Mouse (Mus musculus) adrenal gland, postnatal 36 days (tissue): ENCODE results near the gene Lrrfip1. TPM values are rescaled to one million over a fixed set of nuclear protein-coding genes. Genes with fewer than 3 reads are reported as not detected.
A peak's percentile ranks its signal among the peaks of the same experiment; 100 is the strongest.

Experiments
- DNase-seq, 2 experiments: peaks; one replicate each; pipeline ENCODE4 v3.0.0; 2021; ENCODE audit warnings: mixed read lengths in 1 of 2
- total RNA-seq, 2 experiments: library from RNA; stranded (reverse); gene quantifications; 2 replicates each; pipeline ENCODE4 v1.2.3; 2021

Lrrfip1 gene
- total RNA-seq, 2 experiments from 2014 or later: 56.6 to 59.1 TPM

DNA sequence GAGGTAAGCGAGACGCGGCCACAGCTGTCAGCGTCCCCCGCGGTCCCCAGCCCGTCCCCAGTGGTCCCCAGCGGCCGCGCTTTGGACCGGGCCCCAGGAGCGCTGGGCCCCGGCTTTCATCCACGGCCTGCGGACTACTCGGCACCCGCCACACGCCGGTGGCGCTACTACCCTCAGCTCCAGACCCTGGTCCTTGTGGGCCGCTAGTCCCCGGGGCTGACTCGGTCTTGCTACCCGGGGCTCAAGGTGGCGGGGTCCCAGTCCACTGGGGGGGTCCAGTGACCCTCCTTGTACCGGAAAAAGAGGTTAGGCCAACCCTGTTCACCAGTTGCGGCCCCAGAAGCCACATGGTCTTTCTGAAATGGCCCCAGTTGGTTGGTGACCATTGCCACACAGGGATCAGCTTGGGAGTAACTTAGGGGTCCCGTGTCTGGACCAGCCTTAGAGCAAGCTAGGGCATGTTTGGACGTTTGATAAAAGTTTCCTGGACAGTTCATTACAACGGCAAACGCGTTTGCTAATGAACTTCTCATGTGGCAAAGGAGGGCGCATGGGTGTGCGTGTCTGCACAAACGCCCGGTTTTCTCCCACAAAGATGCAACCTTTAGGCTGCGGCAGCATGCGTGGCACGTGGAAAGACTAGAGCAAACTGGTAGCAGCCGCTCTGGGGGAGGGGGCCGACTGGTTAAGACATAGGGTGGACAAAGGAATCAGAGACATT lies 514 bp downstream of the Lrrfip1 start:
- DNase-seq: peak in 1 of 2 experiments; percentile 55

DNA sequence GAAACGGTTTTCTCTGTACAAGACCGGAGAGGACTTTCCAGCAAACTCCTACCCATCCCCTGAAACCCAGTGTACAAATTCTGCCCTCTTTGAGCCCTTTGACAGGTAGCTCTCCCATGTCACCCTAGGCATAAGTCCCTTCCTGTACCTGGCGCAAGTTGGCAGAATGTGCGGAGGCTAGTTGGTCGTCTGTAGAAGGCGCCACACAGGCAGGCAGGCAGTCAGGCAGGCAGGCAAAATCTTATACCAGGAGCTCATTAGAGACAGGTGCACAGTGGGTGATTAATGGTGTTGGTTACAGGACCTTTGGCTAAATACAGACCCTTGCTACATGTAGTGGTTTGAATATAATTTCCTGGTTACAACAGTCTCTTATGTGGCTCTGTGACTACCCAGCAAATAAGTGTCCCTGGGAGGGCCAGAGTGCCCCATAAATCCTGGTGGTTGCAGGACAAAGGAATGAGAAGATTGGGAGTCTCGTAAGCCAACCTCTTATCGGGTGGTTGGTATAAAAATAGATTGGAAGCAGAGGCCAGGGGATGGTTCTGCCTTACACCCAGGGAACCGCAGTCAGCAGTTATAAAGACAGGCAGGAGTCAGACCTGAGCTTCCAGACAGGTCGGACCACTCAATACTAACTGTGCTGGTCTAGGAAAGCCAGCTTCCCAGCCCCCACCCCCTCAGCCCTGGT lies 1.5 kb downstream of the Lrrfip1 start:
- DNase-seq: no peak

DNA sequence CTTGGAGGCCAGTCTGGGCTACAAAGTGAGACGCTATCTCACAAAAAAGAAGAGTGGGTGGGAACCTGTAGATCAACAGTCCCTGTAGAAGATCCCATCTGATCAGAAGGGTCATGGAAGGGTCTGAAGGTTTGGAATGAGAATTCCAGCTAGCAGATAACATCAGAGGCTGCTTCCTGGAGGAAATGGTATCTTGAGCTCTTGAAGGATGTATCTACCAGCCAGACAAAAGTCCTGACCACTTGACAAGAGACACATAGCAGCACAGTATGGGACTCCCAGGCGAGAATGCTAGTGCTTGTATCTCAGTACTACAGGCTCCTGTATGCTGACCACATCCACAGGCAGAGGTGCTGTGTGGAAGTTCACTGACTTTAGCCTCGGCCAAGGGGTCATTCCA lies 2.6 kb downstream of the Lrrfip1 start:
- DNase-seq: no peak

DNA sequence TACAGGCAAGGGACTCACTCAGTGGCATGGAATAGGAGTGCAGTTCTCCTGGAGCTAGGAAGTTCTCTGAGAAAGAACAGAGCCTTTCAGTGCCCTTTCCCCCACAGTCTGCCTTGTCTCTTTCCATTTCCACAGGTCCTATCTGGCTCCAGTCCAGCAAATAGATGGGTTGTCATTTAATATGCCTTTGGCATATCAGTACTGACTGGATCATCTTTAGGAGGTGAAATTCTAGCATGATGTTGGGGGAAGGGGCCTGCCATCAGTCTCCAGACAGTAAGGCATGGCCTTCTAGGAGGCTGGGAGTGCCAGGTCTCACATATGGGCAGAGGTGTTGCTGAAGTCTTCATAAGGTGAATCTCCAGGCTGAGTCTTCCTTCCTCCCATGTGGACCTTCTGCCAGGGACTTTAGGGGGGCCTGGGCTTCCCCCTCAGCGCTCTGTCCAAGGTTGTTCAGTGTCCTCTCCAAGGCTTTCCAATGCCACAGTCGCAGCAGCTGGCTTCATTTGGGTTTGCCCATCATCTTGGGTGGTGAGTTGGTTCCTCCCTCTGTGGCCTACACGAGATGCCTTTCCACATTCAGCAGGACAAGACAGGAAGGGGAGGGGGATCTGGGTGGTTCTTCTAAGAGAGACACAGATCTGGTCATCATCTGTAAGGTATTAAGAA lies 3.5 kb downstream of the Lrrfip1 start:
- DNase-seq: no peak

DNA sequence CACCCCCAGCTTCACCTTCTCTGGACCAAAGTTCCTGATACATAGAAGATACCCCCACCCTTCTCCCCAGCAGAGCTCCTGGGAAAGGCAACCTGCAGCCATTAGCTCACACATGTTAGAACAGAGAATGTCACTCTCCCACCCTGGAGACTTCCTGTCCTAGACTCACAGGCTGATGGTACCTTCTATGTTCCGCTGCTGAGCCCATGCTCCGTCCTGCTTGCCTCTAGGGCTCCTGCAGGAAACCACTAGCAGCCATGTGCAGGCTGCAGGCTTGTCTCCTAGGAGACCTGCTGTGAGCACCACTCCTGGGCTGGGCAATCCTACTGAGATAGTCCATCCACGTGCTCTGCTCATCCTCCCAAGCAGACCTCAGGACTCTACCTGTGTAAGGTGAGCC lies 4.1 kb downstream of the Lrrfip1 start:
- DNase-seq: no peak

DNA sequence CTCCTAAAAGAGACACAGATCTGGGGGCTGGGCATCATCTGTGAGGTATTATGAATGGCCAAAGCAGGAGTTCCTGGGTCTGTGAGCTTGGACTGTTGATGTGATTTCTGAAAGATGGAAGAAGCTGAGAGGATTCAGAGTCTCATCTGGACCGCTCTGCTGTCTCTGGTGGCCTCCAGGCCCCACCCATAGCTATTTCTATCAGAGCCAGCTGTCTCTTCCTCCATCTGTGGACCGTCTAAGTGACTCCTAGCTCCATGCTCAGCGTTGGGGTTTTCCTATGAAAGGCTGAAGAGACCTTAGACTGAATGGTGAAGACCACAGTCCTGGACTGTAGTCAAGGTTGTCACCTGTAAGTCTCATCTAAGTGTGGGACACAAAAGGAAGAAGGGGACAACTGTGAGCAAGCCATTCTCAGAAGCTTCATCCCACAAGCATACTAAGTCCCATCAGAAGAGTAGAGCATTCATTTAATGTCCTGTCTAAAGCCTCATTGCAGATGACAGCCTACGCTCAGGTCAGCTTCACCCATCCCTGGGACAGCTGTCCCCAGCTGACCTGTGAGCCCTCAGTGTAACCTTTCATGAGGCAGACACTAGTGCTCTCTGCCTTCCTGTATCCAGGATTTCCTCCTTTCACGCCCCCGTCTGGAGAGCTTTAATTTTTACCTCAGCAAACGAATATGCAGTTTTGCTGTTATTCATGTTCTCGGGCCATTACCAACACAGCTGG lies 5.2 kb downstream of the Lrrfip1 start:
- no peak for DNase-seq

DNA sequence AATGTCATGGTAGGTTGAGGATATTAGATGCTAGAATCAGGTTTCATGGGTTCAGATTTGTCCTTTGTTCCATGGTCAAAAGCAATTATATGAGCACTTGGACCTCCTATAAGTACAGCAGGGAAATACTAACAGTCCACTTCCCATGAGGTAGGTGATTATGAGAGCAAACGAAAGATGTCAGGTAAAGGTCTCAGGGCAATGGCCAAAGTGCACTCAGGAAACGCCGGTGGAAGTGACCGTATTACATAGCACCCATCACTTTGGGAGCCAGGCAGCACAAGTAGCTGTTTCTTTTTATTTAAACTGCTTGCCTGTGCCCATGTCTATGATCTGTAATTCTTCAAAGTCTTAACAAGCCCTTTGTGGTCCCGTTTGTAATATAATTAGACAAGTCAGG lies 7.5 kb downstream of the Lrrfip1 start:
- DNase-seq: no peak

DNA sequence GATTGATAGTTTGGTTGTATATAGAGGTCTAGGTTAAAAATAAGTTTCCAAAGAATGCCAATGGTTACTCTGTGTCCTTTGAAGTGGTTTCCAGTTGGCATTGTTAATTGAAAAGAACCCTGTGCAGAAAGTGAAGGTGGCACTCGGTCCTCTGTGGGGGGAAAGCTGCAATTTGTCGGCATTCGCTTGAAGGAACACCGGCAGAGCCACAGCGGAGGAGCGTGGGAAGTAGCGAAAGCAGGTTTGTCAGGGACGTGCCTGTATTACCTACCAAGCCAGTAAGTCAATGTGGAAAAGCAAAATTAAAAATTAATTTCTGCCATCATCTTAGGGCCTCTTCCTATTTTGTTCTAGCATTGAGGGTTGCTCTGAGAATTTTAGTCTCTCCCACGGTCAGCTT lies 8.2 kb downstream of the Lrrfip1 start:
- DNase-seq: no peak

DNA sequence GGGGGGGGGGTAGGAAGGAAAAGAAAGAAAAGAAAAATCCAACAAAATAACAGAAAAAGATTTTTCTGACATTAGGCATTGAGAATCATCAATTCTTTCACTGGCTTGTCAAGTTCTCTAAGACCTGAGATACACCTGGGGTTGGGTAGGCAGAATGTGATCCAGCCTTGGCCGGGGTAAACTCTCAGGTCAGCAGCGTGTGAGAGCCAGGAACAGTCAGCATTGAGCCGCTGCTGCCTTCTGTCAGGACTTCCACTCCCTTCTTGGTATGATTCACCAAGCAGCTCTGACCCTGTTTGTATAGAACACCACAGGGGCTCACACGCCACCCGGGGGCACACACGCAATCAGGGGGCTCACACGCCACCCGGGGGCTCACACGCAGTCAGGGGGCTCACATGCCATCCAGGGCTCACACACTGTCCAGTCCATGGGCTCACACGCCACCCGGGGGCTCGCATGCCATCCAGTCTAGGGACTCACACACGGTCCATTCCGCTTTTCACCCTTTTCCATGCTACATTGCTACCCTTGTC lies 9.7 kb downstream of the Lrrfip1 start:
- DNase-seq: no peak

DNA sequence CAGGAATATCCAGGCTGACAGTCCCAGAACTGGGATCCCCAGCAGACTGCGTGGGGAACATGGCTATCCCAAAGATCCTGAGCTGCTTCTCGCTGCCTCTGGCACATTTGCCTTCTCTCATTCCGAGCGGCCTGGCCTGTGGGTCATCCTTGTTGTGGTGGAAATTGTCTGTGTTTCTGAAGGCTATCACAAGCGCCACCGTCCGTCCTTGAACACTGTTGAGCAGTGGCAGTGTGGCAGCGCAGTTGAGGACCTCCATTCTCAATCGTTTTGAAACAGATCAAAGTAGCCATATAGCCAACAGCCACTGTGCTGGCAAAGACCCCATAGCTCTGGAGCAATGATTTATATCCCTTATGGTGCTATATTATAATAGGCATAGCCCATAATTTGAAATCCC lies 10.2 kb downstream of the Lrrfip1 start:
- no peak for DNase-seq

DNA sequence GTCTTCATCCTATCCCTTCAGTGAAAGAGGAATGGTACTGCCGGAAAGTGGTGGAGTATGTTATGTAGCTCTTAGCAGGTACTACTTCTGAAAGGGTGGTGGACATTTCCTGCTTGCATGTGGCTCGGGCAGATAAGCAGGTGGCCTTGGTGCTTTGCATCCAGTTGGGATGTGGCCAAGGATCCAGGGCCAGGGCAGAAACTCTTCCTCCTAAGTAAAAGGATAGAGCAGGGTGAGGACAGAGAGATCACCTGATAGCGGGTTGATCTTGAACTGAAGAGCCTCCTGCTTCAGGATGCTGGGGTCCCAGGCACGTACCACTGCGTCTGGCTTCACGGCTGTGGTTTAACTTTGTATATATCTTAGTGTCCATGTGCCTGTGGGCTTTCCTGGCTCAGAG lies 10.7 kb downstream of the Lrrfip1 start:
- peak; percentile 71 to 74 for DNase-seq

DNA sequence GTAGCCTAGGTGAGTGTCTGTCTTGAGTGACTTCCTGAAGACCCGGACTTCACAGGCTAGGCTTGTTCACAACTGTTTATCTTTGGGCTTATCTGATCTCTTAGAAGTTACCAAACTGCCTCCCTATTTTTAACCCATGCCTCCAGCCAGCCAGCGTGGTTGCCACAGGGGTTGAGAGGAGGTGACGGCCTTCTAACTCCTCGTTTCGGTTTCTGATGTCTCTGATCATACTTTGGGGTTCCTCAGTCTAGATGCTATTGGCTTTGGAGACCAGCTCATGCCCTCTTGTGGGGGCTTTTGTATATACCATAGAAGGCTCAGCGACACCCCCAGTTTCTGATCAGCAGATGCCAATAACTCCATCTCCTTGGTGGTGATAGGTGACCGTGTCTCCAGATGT lies 11.7 kb downstream of the Lrrfip1 start:
- DNase-seq: no peak

DNA sequence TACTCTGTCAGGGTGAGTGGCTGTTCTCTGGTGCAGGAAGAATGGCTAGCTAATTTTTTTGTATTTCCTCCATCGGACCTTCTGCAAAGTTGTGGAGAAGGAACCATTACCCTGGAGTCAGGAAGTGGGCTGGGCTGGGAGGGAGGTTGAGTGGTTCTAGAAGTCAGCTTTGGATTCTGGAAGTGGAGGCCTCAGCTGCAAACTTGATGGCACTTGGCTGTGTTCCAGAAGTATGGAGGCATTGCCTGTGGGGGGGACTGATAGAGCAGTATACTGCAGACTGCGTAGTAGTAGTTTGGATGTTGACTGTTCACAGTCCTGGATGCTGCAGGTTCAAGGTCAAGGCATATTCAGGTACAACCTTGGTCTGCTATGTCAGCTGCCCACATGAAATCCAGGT lies 12.2 kb downstream of the Lrrfip1 start:
- DNase-seq: no peak

DNA sequence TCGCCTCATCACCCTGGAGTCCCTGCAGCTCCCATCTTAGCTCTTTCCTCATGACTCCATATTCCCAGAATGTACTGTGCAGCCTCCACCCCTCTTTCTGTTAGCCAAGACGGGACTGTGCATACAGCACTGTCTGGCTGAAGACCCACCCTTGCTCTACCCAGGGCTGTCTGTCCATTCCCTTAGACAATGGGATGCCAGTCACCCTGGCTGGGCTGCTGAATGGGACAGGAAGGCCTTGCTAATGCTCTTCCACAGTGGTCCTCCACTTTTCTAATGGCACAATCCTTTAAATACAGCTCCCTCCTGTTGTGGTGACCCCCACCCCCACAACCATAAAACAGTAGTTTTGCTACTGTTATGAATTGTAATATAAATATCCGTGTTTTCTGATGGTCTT lies 12.8 kb downstream of the Lrrfip1 start:
- DNase-seq: no peak

DNA sequence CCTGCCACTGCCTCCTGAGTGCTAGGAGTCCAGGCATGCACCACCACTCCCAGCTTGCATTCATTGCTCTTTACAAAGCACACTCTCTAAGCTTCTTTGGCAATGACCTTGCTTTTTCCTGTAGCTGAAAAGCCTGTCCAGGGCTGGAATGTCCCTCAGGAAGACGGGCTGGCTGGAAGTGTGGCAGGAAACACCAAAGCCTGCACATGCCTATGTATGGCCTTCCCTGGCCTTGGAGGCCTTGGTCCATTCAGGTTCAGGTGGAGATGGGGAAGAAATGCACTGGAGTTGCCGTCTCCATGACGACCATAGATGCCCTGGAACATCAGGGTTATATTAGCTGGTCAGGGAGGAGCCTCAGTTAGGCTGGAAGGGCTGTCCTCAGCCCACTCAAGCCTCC lies 15.3 kb downstream of the Lrrfip1 start:
- peak in 1 of 2 experiments; percentile 30 for DNase-seq

DNA sequence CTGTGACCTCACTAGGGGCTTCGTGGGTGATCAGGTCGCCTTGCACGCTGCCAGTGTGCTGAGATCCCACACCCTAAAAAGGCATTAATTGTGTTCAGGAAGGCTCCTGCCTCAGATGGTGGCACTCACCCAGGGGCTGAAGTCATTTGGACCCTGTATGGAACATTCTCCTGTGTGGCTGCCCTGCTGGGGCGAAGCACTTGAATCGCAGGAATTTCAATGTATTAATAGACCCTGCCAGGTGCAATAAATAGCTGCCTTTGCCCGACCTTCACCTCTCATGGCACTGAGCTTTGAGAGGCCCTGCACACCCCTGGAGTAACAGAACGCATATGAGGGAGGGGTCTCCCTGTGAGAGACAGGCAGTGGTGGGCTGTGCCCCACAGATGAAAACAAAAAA lies 17.0 kb downstream of the Lrrfip1 start:
- no peak for DNase-seq

DNA sequence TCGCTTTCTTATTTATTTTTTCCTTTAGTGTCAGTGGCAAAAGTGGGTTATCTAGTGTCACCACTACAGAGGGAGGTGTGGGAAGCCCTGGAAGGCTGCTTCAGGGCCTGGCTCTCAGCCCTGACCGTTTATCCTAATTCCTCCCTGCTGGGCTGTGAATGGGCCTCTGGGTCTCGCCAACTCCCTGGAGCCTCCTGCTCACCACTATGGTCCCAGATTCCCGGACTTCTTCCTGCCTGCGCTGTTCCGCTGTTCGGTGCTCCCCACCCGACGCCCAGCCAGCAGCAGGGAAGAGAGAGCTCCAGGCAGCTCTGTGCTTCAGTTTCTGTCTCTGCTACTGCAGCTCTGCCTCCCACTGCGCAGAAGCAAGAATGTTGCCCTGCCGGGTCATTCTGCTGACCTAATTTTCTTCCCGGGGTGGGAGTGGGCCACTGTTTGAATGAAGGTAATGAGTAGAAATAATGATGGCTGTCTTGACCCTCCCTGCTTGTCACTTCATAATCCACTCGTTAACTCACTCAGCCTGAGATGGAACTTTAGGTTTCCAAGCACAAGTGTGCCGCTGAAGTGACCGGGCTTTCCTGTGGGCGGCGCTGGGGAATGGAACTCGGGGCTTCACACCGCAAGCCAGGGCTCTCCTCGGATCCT lies 18.7 kb downstream of the Lrrfip1 start:
- peak in 1 of 2 experiments; percentile 43 for DNase-seq

DNA sequence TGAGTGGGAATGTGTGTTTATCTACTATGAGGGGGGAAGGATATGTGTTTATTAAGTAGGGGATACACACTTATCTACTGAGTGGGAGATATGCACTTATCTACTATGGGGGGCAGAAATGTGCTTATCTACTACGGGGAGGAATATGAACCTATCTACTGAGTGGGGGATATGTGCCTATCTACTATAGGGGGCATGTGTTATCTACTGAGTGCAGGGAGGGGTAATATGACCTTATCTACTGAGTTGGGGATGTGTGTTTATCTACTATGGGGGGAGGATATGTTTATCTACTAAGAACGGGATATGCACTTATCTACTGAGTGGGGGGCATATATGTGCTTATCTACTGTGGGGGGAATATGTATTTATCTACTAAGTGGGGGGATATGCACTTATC lies 20.8 kb downstream of the Lrrfip1 start:
- DNase-seq: no peak

DNA sequence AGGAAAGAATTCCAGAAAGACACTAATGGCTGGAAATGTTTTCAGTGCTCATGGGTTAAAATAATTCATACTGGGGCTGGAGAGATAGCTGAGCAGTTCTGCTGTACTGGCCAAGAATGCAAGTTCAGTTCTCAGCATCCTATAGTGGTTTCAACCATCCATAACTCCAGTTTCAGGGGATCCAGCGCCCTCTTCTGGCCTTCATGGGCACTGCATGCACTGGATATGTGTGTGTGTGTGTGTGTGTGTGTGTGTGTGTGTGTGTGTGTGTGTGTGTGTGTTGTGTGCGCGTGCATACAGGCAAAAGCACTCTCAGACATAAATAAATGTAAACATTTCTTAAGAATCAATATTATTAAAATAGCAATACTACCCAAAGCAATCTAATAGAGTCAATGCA lies 22.8 kb downstream of the Lrrfip1 start:
- DNase-seq: no peak

DNA sequence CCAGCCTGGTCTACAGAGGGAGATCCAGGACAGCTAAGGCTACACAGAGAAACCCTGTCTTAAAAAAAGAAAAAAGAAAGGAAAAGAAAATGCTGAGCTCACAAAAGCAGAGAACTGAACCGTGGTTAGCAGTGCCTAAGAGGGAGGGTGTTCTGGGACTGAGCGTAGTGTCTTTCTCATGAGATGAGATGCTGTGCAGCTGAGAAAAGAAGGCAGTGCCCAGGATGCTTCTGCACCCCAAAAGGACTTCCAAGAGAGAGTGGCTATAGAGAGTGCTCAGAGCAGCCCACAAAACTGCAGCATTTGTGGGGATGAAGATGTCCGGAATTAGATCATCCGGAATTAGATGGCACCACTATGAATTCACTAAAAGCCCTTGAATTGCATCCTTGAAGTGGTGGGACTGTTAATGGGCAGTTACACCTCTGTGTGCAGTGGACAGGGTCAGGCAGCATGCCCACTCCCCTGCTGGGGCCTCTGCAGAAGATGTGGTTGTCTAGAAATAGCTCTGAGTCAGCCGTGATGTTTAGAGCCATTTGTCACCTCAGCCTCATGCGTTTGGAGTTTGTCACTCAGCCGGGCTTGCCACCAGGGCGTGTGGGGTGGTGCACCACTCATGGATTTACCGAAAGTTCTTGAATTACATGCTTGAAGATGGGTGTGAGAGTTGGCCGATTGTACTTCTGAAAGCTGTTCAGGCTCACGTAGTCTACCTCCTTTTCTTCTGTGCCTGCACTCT lies 23.8 kb downstream of the Lrrfip1 start:
- peak in 1 of 2 experiments; percentile 52 for DNase-seq

DNA sequence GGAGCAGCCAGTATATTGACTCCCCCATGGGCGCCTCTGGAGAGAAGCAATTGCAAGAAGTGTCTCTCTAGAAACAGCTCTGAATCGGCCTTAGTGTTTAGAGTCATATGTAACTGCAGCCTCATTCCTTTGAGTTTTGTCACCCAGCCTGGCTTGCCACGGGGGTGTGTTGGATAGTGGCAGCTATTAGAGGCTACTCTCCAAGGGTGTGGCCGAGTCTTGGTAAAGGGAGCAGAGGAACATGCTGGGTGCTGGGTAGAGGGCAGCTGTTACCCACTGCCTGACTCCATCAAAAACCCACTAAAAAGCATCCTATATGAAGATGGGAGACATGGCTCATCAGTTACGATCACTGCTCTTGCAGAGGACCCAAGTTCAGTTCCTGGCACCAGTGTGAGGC lies 24.7 kb downstream of the Lrrfip1 start:
- no peak for DNase-seq
